Mouse (Mus musculus) heart, embryonic 15.5 days (tissue): ENCODE measurements at regions not wholly inside any gene's neighbourhood (a gene's known extent, or its start where the extent isn't known, plus 50 kb on each side); places are given as distances from the start of the nearest gene placed in this dataset.

Experiments used
- ATAC-seq: fragments of 200-750 bp; cut with Nextera tagmentation; replicated peaks from 2 replicates; pipeline ENCODE4 v1.8.0; 2017; ENCODE audit warnings: low read depth, moderate TSS enrichment; ENCODE audit not compliant: insufficient number of reproducible peaks, insufficient read depth, low FRiP score
- H3K27ac ChIP-seq: fragments of 300-500 bp; sonication (generic); 2 replicates; pipeline ENCODE4 v1.5.1; 2015; ENCODE audit warnings: mild to moderate bottlenecking, inconsistent platforms
- H3K27me3 ChIP-seq: fragments of 300-500 bp; sonication (generic); 2 replicates; pipeline ENCODE4 v1.6.1; 2015; ENCODE audit warnings: inconsistent platforms
- H3K36me3 ChIP-seq: fragments of 300-500 bp; sonication (generic); 2 replicates; pipeline ENCODE4 v1.6.1; 2015; ENCODE audit warnings: mild to moderate bottlenecking, inconsistent platforms
- H3K4me1 ChIP-seq: fragments of 300-500 bp; sonication (generic); replicated peaks from 2 replicates; pipeline ENCODE4 v1.6.1; 2015; ENCODE audit warnings: inconsistent platforms
- H3K4me2 ChIP-seq: fragments of 300-500 bp; sonication (generic); 2 replicates; pipeline ENCODE4 v1.6.1; 2015; ENCODE audit warnings: inconsistent platforms, mild to moderate bottlenecking, moderate library complexity
- H3K4me3 ChIP-seq: fragments of 300-500 bp; sonication (generic); 2 replicates; pipeline ENCODE4 v1.5.1; 2015; ENCODE audit warnings: mild to moderate bottlenecking, inconsistent platforms
- H3K9ac ChIP-seq: fragments of 300-500 bp; sonication (generic); 2 replicates; pipeline ENCODE4 v1.6.1; 2015; ENCODE audit warnings: mild to moderate bottlenecking, inconsistent platforms
- H3K9me3 ChIP-seq: fragments of 300-500 bp; sonication (generic); replicated peaks from 2 replicates; pipeline ENCODE4 v1.6.1; 2016; ENCODE audit warnings: inconsistent platforms
- WGBS: fragments of 180-500 bp; shearing (Covaris S2); methylation state at CpG from one replicate; pipeline ENCODE4 v1.1.7; 2015; ENCODE audit warnings: mixed read lengths; 5-methylcytosine and 5-hydroxymethylcytosine counted together

DNA sequence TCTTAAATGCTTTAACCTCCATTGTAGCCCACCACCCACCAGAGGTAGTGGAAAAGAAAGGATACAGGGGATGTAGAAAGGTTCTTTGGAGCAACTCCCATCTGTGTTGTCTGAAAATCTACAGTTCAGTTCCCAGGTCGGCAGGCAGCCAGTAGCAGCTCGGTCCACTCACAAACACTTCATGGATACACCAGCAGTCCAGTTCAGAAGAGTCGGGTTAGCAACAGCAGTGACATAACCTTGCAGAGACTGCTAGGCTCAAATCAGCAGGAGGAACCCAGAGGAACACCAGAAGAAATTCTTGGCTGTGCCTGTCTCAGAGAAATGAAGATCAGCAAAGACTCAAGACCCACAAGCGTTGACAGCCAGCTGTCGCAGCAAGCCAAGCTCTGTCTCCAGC, 128.5 kb downstream of the Rpl14 start:
- Histone ChIP-seq H3K4me2 (no peak overlapping the region), H3K27me3 (no peaks in the 10 kb centered on the region), H3K9ac (no peak overlapping the region), H3K9me3 (no peaks in the 10 kb centered on the region), H3K4me3 (no peak overlapping the region), H3K27ac (no peak overlapping the region), H3K4me1 (no peaks in the 10 kb centered on the region), H3K36me3 (no peaks in the 10 kb centered on the region)
- ATAC-seq: no peak
- 63% methylated on average over 5 of the region's 5 CpGs for WGBS

DNA sequence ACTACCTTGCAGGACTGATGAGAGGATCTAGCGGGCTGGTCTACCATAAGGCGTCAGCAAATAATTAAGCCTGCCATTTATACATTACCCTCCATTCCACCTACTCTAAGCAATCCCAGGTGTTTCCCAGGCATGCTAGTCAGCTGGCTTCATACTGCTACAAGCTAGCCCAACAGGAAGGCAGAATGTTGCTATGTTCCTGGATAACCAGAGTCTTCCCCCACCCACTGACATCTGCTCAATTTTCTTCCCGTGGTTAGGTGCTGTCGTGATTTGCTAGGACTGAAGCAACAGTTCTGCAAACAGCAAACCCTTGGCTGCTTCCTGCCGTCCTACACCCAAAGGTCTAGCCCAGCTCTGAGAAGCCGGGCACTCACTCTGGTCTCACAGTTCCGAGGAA, 131.6 kb downstream of the Rpl14 start:
- Histone ChIP-seq H3K4me2 (no peak overlapping the region), H3K27me3 (no peaks in the 10 kb centered on the region), H3K27ac (no peak overlapping the region), H3K9me3 (no peaks in the 10 kb centered on the region), H3K4me3 (no peak overlapping the region), H3K36me3 (no peaks in the 10 kb centered on the region), H3K9ac (no peak overlapping the region), H3K4me1 (no peaks in the 10 kb centered on the region)
- ATAC-seq: no peak
- WGBS: 65% methylated on average over 7 of the region's 7 CpGs

DNA sequence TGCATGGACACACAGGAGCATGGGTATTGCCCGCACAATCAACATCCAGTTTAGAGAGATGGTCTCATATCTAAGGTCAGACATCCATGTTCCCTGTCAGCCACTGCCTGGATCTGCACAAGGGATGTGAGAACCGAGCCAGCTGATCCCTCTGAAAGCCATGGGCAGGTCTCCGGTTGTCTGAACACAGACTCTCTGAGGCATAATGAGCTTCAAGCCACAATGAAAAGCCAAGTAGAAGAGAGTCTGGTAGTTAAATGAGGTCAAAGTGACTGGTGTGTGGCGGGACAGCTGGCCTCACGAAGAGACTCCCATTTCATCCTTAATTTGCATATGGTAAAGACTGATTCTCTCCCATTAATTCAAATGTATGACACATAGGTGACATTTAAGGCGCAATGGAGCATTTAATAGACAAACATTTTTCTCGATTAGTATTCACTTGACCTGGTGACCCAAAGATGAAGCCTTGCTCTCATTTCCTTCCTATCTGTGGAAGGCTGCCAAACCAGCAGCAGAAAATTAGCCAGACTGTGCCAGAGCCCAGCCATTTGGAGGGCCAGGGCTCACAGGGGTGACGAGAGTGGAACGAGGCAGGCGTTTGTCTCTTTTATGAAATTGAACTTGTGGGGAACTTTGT, 132.2 kb downstream of the Rpl14 start:
- H3K4me2 ChIP-seq: no peak overlapping the region

DNA sequence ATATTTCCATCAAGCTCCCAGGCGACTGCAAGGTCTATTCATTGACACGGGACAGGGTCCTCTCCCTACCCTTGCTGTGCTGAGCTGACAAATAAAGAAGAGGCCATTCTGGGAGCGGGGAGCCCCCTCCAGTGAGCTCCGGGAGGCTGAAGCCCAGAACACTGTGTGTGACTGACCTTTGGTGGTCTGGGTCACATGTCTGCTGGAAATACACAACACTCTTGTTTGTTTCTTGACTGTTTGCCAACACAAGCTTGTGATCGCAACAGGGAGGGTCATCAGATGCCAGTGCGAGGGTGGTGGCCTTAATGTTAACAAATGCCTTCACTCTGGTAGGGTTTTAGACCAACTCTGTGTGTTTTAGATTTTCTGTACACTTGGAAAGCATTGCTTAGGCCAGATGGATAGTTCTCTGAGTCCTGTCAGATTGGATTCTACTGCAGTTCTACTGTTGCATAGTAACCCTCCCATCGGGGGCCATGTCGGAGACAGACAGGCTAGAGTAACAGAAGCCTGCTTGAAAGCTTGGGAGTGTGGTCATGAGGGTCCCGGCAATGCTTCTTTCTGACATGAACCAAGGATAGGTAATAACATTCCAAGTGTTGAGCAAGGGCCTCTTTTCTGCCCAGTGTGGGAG, 135.4 kb downstream of the Rpl14 start:
- WGBS: 68% methylated on average over 9 of the region's 9 CpGs
- Histone ChIP-seq H3K9me3 (no peaks in the 10 kb centered on the region), H3K4me3 (no peak overlapping the region), H3K27me3 (no peaks in the 10 kb centered on the region), H3K4me2 (no peak overlapping the region), H3K27ac (no peak overlapping the region), H3K4me1 (peaks cover 10% of the 10 kb centered on the region), H3K9ac (no peak overlapping the region), H3K36me3 (no peaks in the 10 kb centered on the region)
- ATAC-seq: no peak

More for the DNA sequence above, 132.2 kb downstream of the Rpl14 start:
- Histone ChIP-seq H3K27ac (no peak overlapping the region), H3K36me3 (no peaks in the 10 kb centered on the region), H3K9ac (no peak overlapping the region), H3K4me1 (peaks cover 4% of the 10 kb centered on the region), H3K9me3 (no peaks in the 10 kb centered on the region), H3K27me3 (no peaks in the 10 kb centered on the region), H3K4me3 (no peak overlapping the region)
- ATAC-seq: no peak
- WGBS: 61% methylated on average over 10 of the region's 10 CpGs

DNA sequence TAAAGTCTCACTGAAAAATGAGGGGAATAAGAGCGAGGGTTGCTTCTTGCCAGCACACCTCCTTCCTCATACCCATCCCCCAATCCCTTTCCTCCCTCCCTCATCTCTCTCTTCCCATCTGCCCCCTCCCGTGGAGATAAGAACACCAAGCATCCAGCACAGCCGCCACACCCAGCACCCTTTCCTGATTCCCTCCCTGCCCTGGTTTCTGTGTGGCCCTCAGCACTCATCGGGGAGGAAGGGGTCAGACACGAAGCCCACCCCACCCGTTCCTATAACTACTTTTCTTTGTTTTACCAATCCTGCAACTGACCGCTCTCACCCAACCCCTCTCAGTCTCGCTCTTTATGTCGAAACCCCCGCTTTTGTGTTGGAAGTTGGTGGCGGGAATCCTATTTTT, 137.3 kb downstream of the Rpl14 start:
- no peak for ATAC-seq
- Histone ChIP-seq H3K4me2 (peak overlapping the region; percentile 48), H3K27ac (peak overlapping the region; percentile 16; the same call in 1 of the 2 replicates), H3K4me1 (peaks cover 10% of the 10 kb centered on the region), H3K27me3 (no peaks in the 10 kb centered on the region), H3K9ac (no peak overlapping the region), H3K36me3 (no peaks in the 10 kb centered on the region), H3K4me3 (peak overlapping the region; percentile 9; the same call in 1 of the 2 replicates), H3K9me3 (no peaks in the 10 kb centered on the region)
- 11% methylated on average over 11 of the region's 11 CpGs for WGBS

DNA sequence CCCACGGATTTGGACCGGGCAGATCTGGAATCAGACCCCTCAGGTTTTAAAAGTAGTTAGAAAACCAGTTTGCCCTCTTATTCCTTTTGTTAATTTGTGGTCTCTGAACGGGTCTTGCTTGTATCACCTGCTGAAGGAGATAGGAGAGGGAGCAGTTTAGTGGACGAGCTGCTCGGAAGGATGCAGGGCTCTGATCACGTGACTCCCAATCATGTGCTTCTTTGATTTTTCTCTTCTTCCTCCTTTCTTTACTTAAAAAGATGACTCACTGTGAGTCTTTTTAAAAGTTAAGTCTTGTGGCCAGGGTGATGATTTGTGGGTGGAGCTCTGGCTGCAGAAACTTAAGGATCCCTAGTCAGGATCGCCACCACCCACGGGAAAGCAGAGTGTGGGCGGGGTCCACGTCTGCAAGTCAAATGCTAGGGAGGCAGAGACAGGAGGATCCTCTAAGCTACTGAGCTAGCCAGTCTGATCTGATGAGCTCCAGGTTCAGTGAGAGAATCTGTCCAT, 138.0 kb downstream of the Rpl14 start:
- Histone ChIP-seq H3K9me3 (no peaks in the 10 kb centered on the region), H3K4me3 (peak overlapping the region; percentile 9; the same call in 1 of the 2 replicates), H3K4me2 (peak overlapping the region; percentile 48), H3K27me3 (no peaks in the 10 kb centered on the region), H3K9ac (no peak overlapping the region), H3K4me1 (peaks cover 10% of the 10 kb centered on the region), H3K36me3 (no peaks in the 10 kb centered on the region), H3K27ac (no peak overlapping the region)
- WGBS: 42% methylated on average over 10 of the region's 10 CpGs
- no peak for ATAC-seq

DNA sequence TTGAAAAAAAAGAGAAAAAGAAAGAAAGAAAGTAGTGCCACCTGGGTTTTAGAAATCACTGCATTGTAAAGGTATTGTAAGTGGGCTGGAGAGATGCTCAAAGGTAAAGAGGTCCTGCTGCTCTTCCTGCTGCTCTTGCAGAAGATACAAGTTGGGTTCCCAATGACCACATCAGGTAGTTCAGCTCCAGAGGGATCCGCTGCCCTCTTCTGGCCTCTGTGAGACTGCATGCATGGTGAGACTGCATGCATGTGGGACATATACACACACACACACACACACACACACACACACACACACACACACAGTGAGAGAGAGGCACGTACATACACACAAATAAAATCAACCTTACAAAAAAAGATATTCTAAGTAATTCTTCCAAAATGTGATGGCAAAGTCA, 141.7 kb downstream of the Rpl14 start:
- no peaks in the 10 kb centered on the region for H3K27me3 ChIP-seq
- H3K4me3 ChIP-seq: no peak overlapping the region
- H3K9ac ChIP-seq: no peak overlapping the region
- H3K4me2 ChIP-seq: no peak overlapping the region
- H3K27ac ChIP-seq: no peak overlapping the region
- no peaks in the 10 kb centered on the region for H3K36me3 ChIP-seq
- no peaks in the 10 kb centered on the region for H3K9me3 ChIP-seq
- WGBS: 93% methylated on average over 2 of the region's 2 CpGs
- H3K4me1 ChIP-seq: peaks cover 10% of the 10 kb centered on the region
- no peak for ATAC-seq

DNA sequence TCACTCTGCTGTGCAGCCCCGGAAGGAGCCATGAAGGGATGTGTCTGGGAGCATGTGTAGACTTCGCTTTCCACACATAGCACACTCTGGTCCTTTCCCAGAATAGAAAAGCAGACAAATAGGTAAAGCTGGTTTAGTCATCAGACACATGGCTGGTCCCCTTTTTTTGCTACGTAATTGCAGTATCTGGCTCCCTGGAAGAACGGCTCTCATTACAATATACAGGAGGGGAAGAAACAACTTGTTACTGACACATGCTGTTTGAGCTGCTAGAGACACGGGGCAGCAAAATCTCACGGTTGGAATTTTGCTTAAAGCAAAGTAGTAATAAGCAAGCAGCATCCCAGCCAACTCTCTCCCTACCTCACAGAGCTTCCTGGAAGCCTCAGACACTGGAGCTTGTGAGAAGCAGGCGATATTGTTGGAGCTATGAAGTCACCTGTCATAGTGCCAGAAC, 144.4 kb downstream of the Rpl14 start:
- H3K4me2 ChIP-seq: no peak overlapping the region
- H3K36me3 ChIP-seq: no peaks in the 10 kb centered on the region
- H3K9me3 ChIP-seq: no peaks in the 10 kb centered on the region
- H3K27ac ChIP-seq: no peak overlapping the region
- no peak overlapping the region for H3K4me3 ChIP-seq
- 65% methylated on average over 7 of the region's 7 CpGs for WGBS
- no peaks in the 10 kb centered on the region for H3K4me1 ChIP-seq
- no peak for ATAC-seq
- H3K9ac ChIP-seq: no peak overlapping the region
- no peaks in the 10 kb centered on the region for H3K27me3 ChIP-seq

DNA sequence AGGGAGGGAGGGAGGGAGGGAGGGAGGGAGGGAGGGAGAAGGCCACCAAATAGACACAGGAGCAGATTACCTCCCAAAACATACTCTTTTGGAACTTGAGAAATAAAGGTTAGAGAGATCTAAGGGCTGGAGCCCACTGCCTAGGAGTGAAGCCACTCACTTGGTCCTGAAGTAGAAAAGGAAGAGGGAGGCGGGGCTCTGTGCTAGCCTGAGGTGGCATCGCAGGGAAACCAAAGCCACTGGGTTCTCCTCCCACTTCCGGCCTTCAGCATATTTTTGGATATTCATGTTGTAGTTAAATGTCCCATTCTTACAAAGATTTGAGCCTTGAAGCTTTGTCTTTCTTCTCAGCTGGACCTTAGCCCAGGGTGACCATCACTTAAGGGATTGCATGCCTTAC, 147.6 kb downstream of the Rpl14 start:
- H3K9ac ChIP-seq: no peak overlapping the region
- H3K4me2 ChIP-seq: no peak overlapping the region
- H3K36me3 ChIP-seq: no peaks in the 10 kb centered on the region
- ATAC-seq: no peak
- no peaks in the 10 kb centered on the region for H3K9me3 ChIP-seq
- H3K27me3 ChIP-seq: no peaks in the 10 kb centered on the region
- 72% methylated on average over 3 of the region's 3 CpGs for WGBS
- no peak overlapping the region for H3K4me3 ChIP-seq
- H3K4me1 ChIP-seq: no peaks in the 10 kb centered on the region
- H3K27ac ChIP-seq: no peak overlapping the region

DNA sequence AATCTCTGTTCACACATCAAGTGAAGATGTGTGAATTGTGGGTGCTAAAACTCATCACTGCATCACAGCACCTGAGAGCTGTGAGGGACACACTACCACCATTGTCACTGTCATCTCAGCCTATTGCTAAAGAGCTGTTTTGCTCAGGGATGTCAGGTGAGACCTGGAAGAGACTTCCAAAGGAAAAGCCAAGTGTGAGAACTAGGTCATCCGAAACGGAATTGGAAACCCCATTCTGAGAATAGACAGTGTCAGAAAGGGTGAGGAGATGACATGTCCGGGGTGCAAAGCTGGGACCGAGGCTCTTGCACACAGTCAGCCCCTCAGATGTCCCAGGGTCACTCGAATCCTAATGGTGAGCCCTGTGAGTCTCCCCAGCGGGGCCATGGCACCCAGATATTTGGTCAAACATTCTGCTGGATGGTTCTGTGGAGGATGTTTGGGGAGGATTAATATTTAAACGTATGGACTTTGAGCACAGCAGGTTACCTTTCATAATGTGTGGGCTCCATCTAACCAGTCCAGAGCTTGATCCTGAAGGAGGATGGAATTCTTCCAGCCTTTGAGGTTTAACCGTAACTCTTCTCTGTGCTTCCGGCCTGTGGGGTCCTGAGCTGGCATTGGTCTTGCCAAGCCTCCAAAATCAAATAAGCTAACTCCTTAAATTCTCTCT, 150.3 kb downstream of the Rpl14 start:
- H3K27ac ChIP-seq: no peak overlapping the region
- WGBS: 87% methylated on average over 9 of the region's 9 CpGs
- ATAC-seq: no peak

DNA sequence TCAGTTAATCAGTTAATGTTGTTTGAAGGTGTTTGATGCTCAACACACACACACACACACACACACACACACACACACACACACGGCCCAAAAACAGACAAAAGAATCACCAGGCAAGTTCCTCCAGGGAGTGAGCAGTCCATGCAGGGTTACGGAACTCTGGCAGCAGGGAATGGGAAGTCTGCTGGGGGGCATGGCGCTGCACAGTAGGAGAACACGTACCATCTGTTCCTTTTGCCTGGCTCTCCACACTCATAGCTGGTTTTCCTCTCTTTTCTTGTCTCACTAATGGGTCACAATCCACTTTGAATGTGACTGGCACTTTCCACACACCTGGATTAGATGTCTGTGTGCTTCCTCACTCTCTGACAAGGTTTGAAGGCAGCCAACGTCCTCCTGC, 151.8 kb downstream of the Rpl14 start:
- Histone ChIP-seq H3K4me1 (no peaks in the 10 kb centered on the region), H3K27ac (no peak overlapping the region), H3K9me3 (0 out of 2 replicates have a peak, but pooled peaks cover 3% of the 10 kb centered on the region), H3K36me3 (no peaks in the 10 kb centered on the region), H3K4me2 (no peak overlapping the region), H3K27me3 (no peaks in the 10 kb centered on the region), H3K9ac (no peak overlapping the region), H3K4me3 (no peak overlapping the region)
- no peak for ATAC-seq
- WGBS: 73% methylated on average over 5 of the region's 5 CpGs

More for the DNA sequence above, 150.3 kb downstream of the Rpl14 start:
- Histone ChIP-seq H3K9ac (no peak overlapping the region), H3K36me3 (no peaks in the 10 kb centered on the region), H3K27me3 (no peaks in the 10 kb centered on the region), H3K4me3 (no peak overlapping the region), H3K9me3 (0 out of 2 replicates have a peak, but pooled peaks cover under 1% of the 10 kb centered on the region), H3K4me1 (no peaks in the 10 kb centered on the region), H3K4me2 (no peak overlapping the region)
